Mouse (Mus musculus): ENCODE results near the gene Adamts17.

DNA sequence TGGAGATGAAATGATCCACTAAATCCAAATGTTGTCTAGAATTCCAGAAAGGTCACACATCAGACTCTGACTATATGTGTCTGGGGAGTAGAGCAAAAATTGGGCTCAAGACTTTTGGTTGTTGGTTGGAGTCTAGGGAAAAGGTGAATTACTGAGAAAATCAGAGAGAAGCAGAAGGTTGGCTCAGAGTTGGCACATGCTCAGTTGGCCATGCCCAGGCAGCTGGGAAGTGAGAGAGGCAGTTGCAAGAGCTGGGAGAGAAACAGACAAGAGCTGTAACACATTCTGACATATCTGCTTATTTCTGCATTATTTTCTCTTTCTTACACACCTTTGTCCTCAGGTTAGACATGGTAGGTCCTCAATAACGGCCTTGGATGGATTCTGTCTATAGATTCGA lies 209.7 kb downstream of the Adamts17 start:
- TF ChIP-seq CTCF (IDR thresholded peaks at IDR 0.05 in 2 of 3, conservative IDR thresholded peaks at IDR 0.05 in 1 of 3; ENCODE audit: control insufficient read depth in 1 of 3, insufficient read depth in 1 of 3, low read depth in 2 of 3, low read length in 3 of 3, poor library complexity in 1 of 3, severe bottlenecking in 1 of 3) (no peak), POLR2AphosphoS2 (IDR thresholded peaks at IDR 0.05; ENCODE audit: low read length) (no peak), MAZ (IDR thresholded peaks at IDR 0.05; ENCODE audit: low read depth, low read length) (no peak), ZC3H11A (IDR thresholded peaks at IDR 0.05; ENCODE audit: low read depth, low read length) (no peak), UBTF (IDR thresholded peaks at IDR 0.05; ENCODE audit: borderline replicate concordance, insufficient read depth, low read depth, low read length) (no peak), USF1 (IDR thresholded peaks at IDR 0.05; ENCODE audit: low read depth, low read length) (no peak), EP300 (IDR thresholded peaks at IDR 0.05; ENCODE audit: low read depth in 1 of 2, low read length in 2 of 2) (no peak), GATA1 (IDR thresholded peaks at IDR 0.05; ENCODE audit: low read depth, low read length) (no peak)

Data from MEL (cell line).